Mouse (Mus musculus): ENCODE data around the gene Ssna1.

- TF ChIP-seq CTCF (IDR thresholded peaks at IDR 0.05; ENCODE audit: borderline replicate concordance, extremely low read depth, insufficient read depth, insufficient read length) (no peak), POLR2A (IDR thresholded peaks at IDR 0.05; ENCODE audit: borderline replicate concordance, extremely low read depth, insufficient read depth, insufficient read length, poor library complexity, severe bottlenecking) (no peak)
These were observed 31.9 kb upstream of the Ssna1 start for GRCm38 (mm10) chr2:25303931-25304656.

All from brain, embryonic 14.5 days (tissue).